ENCODE assay signal across 9 mouse cellular contexts in genomic region chr19:7275131-7275789, GRCm38 (mm10). TPM values are rescaled to one million over a fixed set of nuclear protein-coding genes. Genes with fewer than 3 reads are reported as not detected.
DNase-seq lines count a peak whose midpoint lies in the region; ATAC-seq lines count a peak whose summit lies in the region.
"Had no signal": no experiment of that assay in that cellular context is flagged by ENCODE, and none has a peak within 500 bp of the region (broad histone marks: within the 10 kb centered on the region; RNA-seq: fewer than 3 reads in every experiment).

No protein-coding gene starts in this region.

- no peak overlapping the region for H3K4me2 ChIP-seq in intestine, embryonic 15.5 days (replicated peaks)
- no peak overlapping the region for H3K4me2 ChIP-seq in intestine, embryonic 16.5 days (ENCODE audit: low read depth, low read length)
- H3K4me2 ChIP-seq in embryonic facial prominence, embryonic 14.5 days (ENCODE audit: low read depth, low read length): no peak overlapping the region
- H3K4me2 ChIP-seq in midbrain, embryonic 12.5 days (replicated peaks): no peak overlapping the region

- WGBS in intestine, embryonic 15.5 days: 50% methylated on average over 7 of the region's 7 CpGs
- WGBS in intestine, embryonic 16.5 days: 42% methylated on average over 7 of the region's 7 CpGs
- 32% methylated on average over 6 of the region's 7 CpGs for WGBS in embryonic facial prominence, embryonic 14.5 days
- WGBS in midbrain, embryonic 12.5 days: 60% methylated on average over 7 of the region's 7 CpGs

- no peaks in the 10 kb centered on the region for H3K9me3 ChIP-seq in intestine, embryonic 15.5 days
- H3K9me3 ChIP-seq in intestine, embryonic 16.5 days (ENCODE audit: control insufficient read depth, low read length): no peaks in the 10 kb centered on the region
- no peaks in the 10 kb centered on the region for H3K9me3 ChIP-seq in embryonic facial prominence, embryonic 14.5 days (ENCODE audit: control insufficient read depth, low read length)
- no peaks in the 10 kb centered on the region for H3K9me3 ChIP-seq in midbrain, embryonic 12.5 days

- no peak for ATAC-seq in intestine, embryonic 15.5 days
- ATAC-seq in intestine, embryonic 16.5 days: no peak
- ATAC-seq in embryonic facial prominence, embryonic 14.5 days (ENCODE audit: low read depth): no peak
- ATAC-seq in midbrain, embryonic 12.5 days (ENCODE audit: low FRiP score, low read depth): peak; percentile 21; the same call in 1 of the 2 replicates
- ATAC-seq in erythroblast, adult 5-6 weeks (replicated peaks; ENCODE audit: low FRiP score, poor library complexity, severe bottlenecking): no peak

- H3K27ac ChIP-seq in intestine, embryonic 15.5 days: peak overlapping the region; percentile 44
- no peak overlapping the region for H3K27ac ChIP-seq in intestine, embryonic 16.5 days (ENCODE audit: low read length)
- peak overlapping the region; percentile 63 for H3K27ac ChIP-seq in embryonic facial prominence, embryonic 14.5 days (replicated peaks; ENCODE audit: low read depth, low read length)
- peak overlapping the region; percentile 83 for H3K27ac ChIP-seq in midbrain, embryonic 12.5 days (replicated peaks)

- no peak overlapping the region for H3K9ac ChIP-seq in intestine, embryonic 15.5 days
- no peak overlapping the region for H3K9ac ChIP-seq in intestine, embryonic 16.5 days (ENCODE audit: low read depth, low read length)
- H3K9ac ChIP-seq in embryonic facial prominence, embryonic 14.5 days (ENCODE audit: low read depth, low read length): peak overlapping the region; percentile 25; the same call in 1 of the 2 replicates
- H3K9ac ChIP-seq in midbrain, embryonic 12.5 days (replicated peaks): peak overlapping the region; percentile 29

- H3K36me3 ChIP-seq in intestine, embryonic 15.5 days: peaks cover 29% of the 10 kb centered on the region
- H3K36me3 ChIP-seq in intestine, embryonic 16.5 days (ENCODE audit: control insufficient read depth, insufficient read depth, low read length): peaks cover 26% of the 10 kb centered on the region
- H3K36me3 ChIP-seq in embryonic facial prominence, embryonic 14.5 days (ENCODE audit: control insufficient read depth, insufficient read depth, low read length): peaks cover 95% of the 10 kb centered on the region
- H3K36me3 ChIP-seq in midbrain, embryonic 12.5 days: peaks cover 84% of the 10 kb centered on the region

- peak; percentile 77 for DNase-seq in adrenal gland, postnatal 14 days
- no peak for DNase-seq in embryonic facial prominence, embryonic 14.5 days (ENCODE audit: low spot score)
- DNase-seq in embryo, embryonic 9.5 days (ENCODE audit: extremely low spot score): no peak
- no peak for DNase-seq in gastrocnemius, adult 18-20 months (ENCODE audit: low spot score)

- peaks cover 26% of the 10 kb centered on the region for H3K4me1 ChIP-seq in intestine, embryonic 15.5 days (replicated peaks)
- peaks cover 11% of the 10 kb centered on the region; the same call in 1 of the 2 replicates for H3K4me1 ChIP-seq in intestine, embryonic 16.5 days (ENCODE audit: control insufficient read depth, insufficient read depth, low read length)
- peaks cover 17% of the 10 kb centered on the region for H3K4me1 ChIP-seq in embryonic facial prominence, embryonic 14.5 days (ENCODE audit: control insufficient read depth, insufficient read depth, low read length)
- peaks cover 53% of the 10 kb centered on the region for H3K4me1 ChIP-seq in midbrain, embryonic 12.5 days

- no peaks in the 10 kb centered on the region for H3K27me3 ChIP-seq in intestine, embryonic 15.5 days (replicated peaks)
- no peaks in the 10 kb centered on the region for H3K27me3 ChIP-seq in intestine, embryonic 16.5 days (replicated peaks; ENCODE audit: control insufficient read depth, insufficient read depth, low read length)
- H3K27me3 ChIP-seq in embryonic facial prominence, embryonic 14.5 days (replicated peaks; ENCODE audit: control insufficient read depth, insufficient read depth, low read length): no peaks in the 10 kb centered on the region
- no peaks in the 10 kb centered on the region for H3K27me3 ChIP-seq in midbrain, embryonic 12.5 days

- no peak overlapping the region for H3K4me3 ChIP-seq in intestine, embryonic 15.5 days (replicated peaks)
- no peak overlapping the region for H3K4me3 ChIP-seq in intestine, embryonic 16.5 days (ENCODE audit: low read length)
- H3K4me3 ChIP-seq in embryonic facial prominence, embryonic 14.5 days (ENCODE audit: low read depth, low read length): no peak overlapping the region
- H3K4me3 ChIP-seq in midbrain, embryonic 12.5 days: no peak overlapping the region
- H3K4me3 ChIP-seq: erythroblast, embryonic 14.5 days had no signal

RNA-seq across cellular contexts. Expression of gene Rcor2, which starts 8.1 kb away (rescaled TPM):
- polyA plus RNA-seq in intestine, embryonic 15.5 days (2015; fragmentation: Nextera tagmentation; extraction: Ambion mirVana): 12.1 and 12.8 TPM in 2 replicates
- polyA plus RNA-seq in intestine, embryonic 16.5 days (2015; fragmentation: Nextera tagmentation; extraction: Ambion mirVana): 6.5 and 9.0 TPM in 2 replicates
- total RNA-seq in adrenal gland, postnatal 14 days (2021): 3.4 and 4.1 TPM in 2 replicates
- 10.8 and 11.7 TPM in 2 replicates for polyA plus RNA-seq in embryonic facial prominence, embryonic 14.5 days (2014; fragmentation: Nextera tagmentation; extraction: Ambion mirVana)
- 93.7 and 96.3 TPM in 2 replicates for polyA plus RNA-seq in midbrain, embryonic 12.5 days (2016; fragmentation: Nextera tagmentation; extraction: Ambion mirVana)
- total RNA-seq in erythroblast, adult 5-6 weeks (2015; ENCODE audit: low replicate concordance): not detected in 2 replicates
- 0.17 TPM in 1 of 2 replicates, not detected in the other for total RNA-seq in erythroblast, adult 5-6 weeks (2017; ENCODE audit: low replicate concordance)
- total RNA-seq in gastrocnemius, adult 18-20 months (2021): 1 to 10 TPM; 2.2 to 2.7 TPM

RNA-seq across cellular contexts. Expression of gene Naa40, which starts 34.3 kb away (rescaled TPM):
- polyA plus RNA-seq in intestine, embryonic 15.5 days (2015; fragmentation: Nextera tagmentation; extraction: Ambion mirVana): 49.8 and 52.9 TPM in 2 replicates
- polyA plus RNA-seq in intestine, embryonic 16.5 days (2015; fragmentation: Nextera tagmentation; extraction: Ambion mirVana): 48.4 and 51.9 TPM in 2 replicates
- total RNA-seq in adrenal gland, postnatal 14 days (2021): 27.9 and 30.6 TPM in 2 replicates
- polyA plus RNA-seq in embryonic facial prominence, embryonic 14.5 days (2014; fragmentation: Nextera tagmentation; extraction: Ambion mirVana): 47.8 and 48.4 TPM in 2 replicates
- 88.4 and 91.0 TPM in 2 replicates for polyA plus RNA-seq in midbrain, embryonic 12.5 days (2016; fragmentation: Nextera tagmentation; extraction: Ambion mirVana)
- total RNA-seq in erythroblast, adult 5-6 weeks (2015; ENCODE audit: low replicate concordance): 12.5 and 20.1 TPM in 2 replicates
- total RNA-seq in erythroblast, adult 5-6 weeks (2017; ENCODE audit: low replicate concordance): 14.5 and 15.1 TPM in 2 replicates
- total RNA-seq in gastrocnemius, adult 18-20 months (2021): 10 to 100 TPM; 11.6 to 12.2 TPM

RNA-seq across cellular contexts. Expression of gene Cox8a, which starts 57.8 kb away (rescaled TPM):
- 1,343 and 1,351 TPM in 2 replicates for polyA plus RNA-seq in intestine, embryonic 15.5 days (2015; fragmentation: Nextera tagmentation; extraction: Ambion mirVana)
- 1,467 and 1,508 TPM in 2 replicates for polyA plus RNA-seq in intestine, embryonic 16.5 days (2015; fragmentation: Nextera tagmentation; extraction: Ambion mirVana)
- total RNA-seq in adrenal gland, postnatal 14 days (2021): 1,334 and 1,491 TPM in 2 replicates
- 995 and 1,073 TPM in 2 replicates for polyA plus RNA-seq in embryonic facial prominence, embryonic 14.5 days (2014; fragmentation: Nextera tagmentation; extraction: Ambion mirVana)
- polyA plus RNA-seq in midbrain, embryonic 12.5 days (2016; fragmentation: Nextera tagmentation; extraction: Ambion mirVana): 763 and 786 TPM in 2 replicates
- 177 and 188 TPM in 2 replicates for total RNA-seq in erythroblast, adult 5-6 weeks (2015; ENCODE audit: low replicate concordance)
- total RNA-seq in erythroblast, adult 5-6 weeks (2017; ENCODE audit: low replicate concordance): 51.3 and 166 TPM in 2 replicates
- total RNA-seq in gastrocnemius, adult 18-20 months (2021): 100 to 1,000 TPM in 1 of 2 experiments, 10 to 100 TPM in 1; 72.3 to 102 TPM

Comparison
In these comparisons a context has a peak if more than half of its experiments do, and no peak if none do; other contexts are left out.
1. H3K9ac ChIP-seq: peak in embryonic facial prominence, embryonic 14.5 days (single experiment) and midbrain, embryonic 12.5 days (single experiment); none in intestine, embryonic 15.5 days (single experiment) and intestine, embryonic 16.5 days (single experiment).